Mouse (Mus musculus): ENCODE results near the gene 4833423E24Rik. TPM values are rescaled to one million over a fixed set of nuclear protein-coding genes. Genes with fewer than 3 reads are reported as not detected.

The 4833423E24Rik gene
- total RNA-seq (2021): 0.38 and 0.39 TPM in 2 replicates
- long read RNA-seq: 0 reads

DNA sequence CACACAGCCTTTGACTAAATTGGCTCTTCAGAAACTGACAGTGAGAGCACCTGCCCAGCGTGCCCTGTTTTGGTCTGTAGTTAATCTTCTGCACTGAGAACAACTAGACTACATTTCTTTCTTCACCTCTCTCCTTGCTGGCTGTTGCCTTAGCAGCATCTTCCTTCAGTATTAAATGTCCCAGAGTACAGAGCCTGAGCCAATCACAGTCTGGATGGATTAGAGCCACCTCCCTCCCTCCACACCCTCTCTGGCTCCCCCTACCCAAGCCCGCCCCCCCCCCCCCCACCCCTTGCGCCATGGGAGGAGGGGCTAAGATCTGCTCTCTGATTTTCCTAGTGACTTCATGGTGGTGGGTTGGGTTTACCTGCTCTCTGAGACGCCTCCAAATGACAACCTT is at the start of gene 4833423E24Rik:
4833423E24Rik (minus strand) TSS at position 146 of the 400 bp plus-strand sequence.
- no peak for DNase-seq

DNA sequence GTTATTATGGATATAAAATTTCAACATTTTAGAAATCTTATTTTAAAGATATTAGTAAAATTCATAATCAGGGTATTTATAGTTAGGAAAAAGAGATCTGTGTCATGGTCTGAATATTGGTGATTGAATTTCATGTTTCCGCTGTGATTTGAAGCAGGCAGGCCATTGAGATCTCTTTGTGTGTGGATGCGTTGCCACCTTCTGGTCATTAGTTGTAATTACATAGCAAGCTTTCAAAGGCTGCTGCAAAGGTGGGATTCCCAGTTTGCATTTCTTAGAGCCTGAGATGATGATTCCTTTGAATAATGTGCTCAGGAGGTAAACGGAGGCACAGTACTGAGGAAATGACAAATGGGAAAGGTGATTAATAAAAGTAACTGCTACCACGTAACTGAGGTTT is 42.4 kb upstream of the 4833423E24Rik start:
- no peak for DNase-seq

DNA sequence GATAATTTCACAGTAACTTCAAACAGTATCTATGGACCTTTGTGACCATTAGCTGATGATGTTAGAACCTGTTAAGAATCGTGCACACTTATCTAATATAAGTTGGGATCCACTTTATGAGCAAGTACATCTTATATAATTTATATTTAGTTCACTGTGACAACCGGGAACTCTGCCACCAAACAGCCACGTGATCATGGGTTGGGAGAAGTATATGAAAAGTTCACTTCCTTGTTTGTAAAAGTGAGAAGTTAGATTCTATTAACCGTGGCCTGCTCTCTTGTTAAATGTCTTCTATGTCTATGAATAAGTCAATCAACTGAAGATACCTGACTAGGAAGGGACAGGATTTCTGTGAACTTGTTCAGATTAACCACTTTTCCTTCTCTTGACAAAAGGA is 41.4 kb upstream of the 4833423E24Rik start:
- no peak for DNase-seq

DNA sequence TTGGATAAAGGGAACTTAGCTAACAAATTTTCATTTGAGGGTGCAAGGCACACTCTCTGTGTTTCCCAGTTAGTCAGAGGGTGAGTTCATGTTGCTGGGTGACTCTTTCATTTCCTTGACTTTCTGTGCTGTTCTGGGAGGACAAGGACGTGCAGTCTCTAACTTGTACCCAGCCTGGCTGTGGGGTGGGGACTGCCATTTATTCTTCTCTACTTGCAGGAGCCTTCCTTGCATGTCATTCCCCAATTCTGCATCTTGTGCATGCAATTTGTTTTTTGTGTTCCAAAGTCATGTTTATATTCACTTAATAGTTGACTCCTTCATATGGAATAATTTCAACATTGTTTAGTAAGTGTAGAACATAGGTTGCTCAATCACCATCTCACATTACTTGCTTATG is 36.0 kb upstream of the 4833423E24Rik start:
- no peak for DNase-seq

DNA sequence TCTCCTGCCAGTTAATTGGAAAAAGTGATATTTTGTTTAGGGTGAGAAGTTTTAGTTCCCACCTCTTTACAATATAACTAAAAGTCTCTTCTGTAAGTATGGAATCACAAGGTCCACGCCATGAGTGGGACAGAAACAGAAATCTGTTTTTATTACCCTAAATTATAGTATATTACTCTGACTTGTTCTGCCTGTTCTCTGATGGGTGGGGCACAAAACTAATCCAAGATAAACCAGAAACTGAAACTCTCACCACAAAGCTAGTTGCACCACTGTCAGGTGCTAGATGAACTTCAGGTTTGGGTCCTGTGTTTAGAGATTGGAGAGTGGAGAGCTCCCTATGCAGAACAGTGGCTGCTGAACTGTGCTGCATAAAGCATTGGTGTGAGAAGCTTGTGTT is 15.1 kb upstream of the 4833423E24Rik start:
- no peak for DNase-seq

DNA sequence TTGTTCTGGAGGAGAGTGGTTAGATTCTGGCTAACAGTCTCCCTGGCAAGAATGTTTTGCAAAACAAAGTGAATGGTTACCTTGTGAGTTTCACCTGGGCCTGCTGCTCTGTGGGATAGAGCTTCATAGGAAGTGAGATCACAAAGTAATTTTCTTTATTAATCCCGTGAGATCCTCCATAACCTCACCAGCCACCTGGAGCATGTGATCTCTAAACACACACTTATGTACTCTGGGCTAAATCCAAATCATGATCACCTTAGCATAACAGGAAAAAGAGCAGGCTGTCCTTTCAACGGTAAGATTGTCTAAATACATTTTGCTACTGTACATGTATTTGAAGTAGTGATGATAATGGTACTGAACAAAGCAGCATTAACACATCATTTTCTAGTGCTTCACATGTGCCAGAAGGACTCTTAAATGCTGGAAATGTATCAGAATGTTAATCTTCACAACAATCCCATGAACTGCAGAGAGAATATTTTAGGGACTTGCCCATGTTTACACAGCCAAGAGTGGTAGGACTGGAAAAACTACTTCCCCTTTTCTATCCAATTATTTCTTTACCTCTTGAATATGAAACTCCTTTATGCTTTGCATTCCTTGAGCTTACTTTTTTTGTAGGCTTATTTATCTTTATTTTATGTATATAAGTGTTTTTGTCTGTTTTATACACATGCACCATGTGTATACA is 13.4 kb upstream of the 4833423E24Rik start:
- no peak for DNase-seq

DNA sequence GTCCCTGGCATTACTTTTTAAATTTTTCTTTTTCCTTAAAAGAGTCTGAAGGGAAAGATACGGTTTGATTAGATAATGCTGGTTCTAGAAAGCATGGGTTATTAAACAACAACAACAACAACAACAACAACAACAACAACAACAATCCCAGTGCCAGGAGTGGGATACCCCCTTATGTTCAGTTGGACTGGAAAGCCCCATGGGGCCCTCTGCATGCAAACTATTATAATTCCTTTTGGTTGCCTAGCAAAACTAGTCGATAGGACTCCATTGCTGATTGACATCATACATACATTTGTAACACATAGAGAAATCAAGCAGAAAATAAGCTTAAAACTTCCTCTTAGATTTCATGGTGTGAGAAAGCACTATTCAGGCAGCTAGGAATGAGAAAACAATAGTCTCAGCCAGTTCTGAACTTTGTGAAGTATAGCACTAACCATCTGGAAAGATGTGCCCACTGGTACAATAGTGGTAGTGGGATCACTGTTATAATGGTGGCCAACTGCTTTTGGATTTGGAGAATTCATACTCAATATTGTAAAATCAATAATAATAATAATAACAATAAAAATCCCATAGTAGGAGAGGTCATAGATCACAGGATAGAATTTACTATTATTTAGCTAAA is 4.2 kb upstream of the 4833423E24Rik start:
- no peak for DNase-seq

DNA sequence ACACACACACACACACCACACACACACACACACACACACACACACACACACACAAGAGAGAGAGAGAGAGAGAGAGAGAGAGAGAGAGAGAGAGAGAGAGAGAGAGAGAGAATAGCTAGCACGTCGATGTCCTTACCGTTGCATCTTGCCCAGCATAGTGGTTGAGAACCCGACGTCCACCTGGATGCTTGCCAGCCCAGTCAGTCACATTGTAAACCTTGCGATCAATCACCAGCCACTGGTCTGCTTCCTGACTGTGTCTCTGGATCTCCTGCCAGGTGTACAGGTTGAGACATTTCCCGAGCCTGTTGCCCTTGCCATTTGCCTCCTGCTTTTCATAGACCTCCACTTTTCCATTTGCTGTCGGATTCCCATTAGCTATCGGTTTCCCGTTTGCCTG is 532 bp downstream of the 4833423E24Rik start:
- peak; percentile 1 for DNase-seq

DNA sequence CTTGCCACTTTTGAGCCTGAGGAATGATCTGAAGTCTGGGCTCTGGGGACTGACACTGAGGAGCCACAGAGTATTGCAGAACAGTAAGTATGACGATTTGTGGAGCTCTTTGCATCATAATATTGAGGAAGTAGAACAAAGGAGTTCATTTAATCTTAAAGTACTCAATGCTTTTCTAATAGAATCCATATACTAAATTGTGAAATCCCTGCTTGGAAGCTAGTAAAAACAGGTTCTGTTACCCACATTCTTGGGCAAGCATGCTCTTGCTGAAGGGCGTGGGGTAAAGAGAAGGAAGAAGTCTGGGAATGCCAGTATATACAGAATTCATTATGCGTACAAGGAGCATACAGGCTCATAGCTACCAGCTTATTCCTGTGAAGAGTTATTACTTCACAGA is 8.4 kb downstream of the 4833423E24Rik start:
- DNase-seq: no peak

DNA sequence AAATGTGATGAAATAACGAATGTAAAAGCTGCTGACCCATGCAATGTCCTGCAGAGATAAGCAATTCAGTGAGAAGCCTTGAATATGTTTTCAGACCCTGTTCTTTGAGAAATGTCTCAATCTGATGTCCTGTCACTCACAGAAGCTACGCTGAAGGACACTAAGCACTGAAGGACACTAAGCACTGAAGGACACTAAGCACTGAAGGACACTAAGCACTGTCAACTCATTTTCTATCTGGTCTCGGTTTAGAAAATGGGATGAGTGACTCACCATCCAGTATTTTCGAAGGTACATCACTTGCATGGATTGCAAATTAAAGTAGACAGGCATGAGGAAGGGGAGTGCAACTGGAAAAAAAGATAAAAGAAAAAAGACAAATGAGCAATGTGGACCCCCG is 28.4 kb downstream of the 4833423E24Rik start:
- DNase-seq: no peak

DNA sequence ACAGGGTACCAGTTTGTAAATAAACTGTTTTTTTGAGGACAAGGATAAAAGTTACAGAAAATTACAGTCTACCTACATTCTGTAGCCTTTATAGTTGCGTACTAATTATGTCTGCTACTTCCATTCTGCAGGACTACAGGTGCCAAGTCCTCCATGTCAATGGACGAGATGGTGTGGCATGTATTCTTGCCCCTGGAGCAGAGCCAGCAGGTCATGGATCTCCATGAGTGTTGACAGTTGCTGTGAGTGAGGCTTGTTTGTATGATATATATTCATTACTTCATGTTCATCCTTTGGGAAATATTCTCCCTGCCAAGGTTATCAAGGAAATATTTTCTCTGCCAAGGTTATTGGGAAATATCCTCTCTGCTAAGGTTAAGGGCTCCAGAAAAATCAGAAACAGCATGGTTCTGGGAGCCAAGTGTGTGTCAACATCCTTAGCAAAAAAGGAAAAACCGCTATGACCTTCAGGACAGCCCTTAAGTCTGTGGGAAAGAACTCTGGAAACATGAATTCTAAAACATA is 52.0 kb downstream of the 4833423E24Rik start:
- DNase-seq: peak; percentile 67

DNA sequence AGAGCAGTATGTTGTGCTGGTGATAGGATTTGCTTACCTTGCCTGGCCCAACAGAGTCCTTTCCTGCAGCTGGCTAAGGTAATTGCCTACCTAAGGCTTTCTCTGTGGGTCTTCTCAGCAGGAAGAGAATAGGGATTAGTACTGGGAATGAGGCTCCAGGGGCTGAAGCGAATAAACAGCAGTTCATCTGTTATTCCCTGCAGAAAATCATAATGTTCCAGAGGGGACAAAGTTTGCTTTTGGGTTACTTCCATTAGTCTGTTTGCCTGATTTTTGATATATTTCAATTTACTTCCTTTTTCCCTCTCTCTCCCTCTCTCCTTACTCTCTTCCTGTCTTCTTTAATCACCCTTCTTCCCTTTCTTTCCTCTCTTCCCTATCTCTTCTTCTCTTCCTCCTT is 75.3 kb downstream of the 4833423E24Rik start, which contains the start of gene Olfr995:
Olfr995 (minus strand) TSS at position 101 of the 400 bp plus-strand sequence.
- no peak for DNase-seq

DNA sequence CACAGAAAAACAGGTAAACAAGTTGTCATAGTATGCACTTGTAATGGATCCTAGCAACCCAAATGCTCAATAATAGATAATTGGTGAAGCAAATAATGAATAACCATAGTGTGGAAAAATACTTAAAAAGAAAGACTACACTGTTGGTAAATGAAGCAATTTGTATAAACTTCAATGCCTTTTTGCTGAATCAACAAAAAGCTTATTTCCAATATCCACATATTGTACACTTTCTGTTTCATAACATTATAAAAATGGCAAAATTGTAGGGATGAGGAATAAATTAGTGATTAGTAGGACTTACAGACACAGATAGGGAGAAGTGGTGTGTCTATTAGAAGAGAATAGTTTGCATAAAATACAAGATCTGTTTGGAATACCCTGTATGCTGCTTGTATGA is 76.3 kb downstream of the 4833423E24Rik start:
- DNase-seq: no peak

DNA sequence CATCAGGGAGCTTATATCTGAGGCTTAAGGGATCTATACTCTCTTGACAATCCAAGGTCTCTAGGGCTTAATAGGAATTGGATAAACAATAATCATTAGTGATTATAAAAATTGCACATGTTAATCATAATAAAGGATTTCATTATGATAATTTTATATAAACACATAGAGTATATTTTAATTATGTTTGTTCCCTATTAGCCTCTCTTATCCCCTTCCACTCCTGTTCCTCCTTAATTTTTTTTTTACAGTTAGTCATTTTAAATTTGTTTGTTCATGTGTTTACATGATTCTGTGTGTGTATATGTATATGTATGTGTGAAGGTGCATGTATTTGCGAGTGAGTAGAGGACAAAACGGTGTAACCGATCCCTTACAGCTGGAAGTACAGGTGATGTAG is 82.5 kb downstream of the 4833423E24Rik start, which contains the start of gene Olfr994:
Olfr994 (minus strand) TSS at position 101 of the 400 bp plus-strand sequence.
- DNase-seq: no peak

Other genes starting within 250 kb of the 4833423E24Rik start
- gene Olfr987, start 179.7 kb downstream of the 4833423E24Rik start, total RNA-seq (2021): not detected in 2 replicates
- not detected in 2 replicates for gene Olfr988, start 155.8 kb downstream of the 4833423E24Rik start, total RNA-seq (2021)
- not detected in 2 replicates for gene Olfr992, start 109.6 kb downstream of the 4833423E24Rik start, total RNA-seq (2021)
- gene Olfr993, start 104.1 kb downstream of the 4833423E24Rik start, total RNA-seq (2021): not detected in 2 replicates
- gene Olfr994, start 82.6 kb downstream of the 4833423E24Rik start, total RNA-seq (2021): not detected in 2 replicates
- not detected in 2 replicates for gene Olfr995, start 75.4 kb downstream of the 4833423E24Rik start, total RNA-seq (2021)
- not detected in 2 replicates for gene Olfr996, start 60.2 kb upstream of the 4833423E24Rik start, total RNA-seq (2021)
- not detected in 2 replicates for gene Olfr998, start 69.9 kb upstream of the 4833423E24Rik start, total RNA-seq (2021)
- gene Olfr1000, start 92.9 kb upstream of the 4833423E24Rik start, total RNA-seq (2021): not detected in 2 replicates
- gene Olfr1002, start 131.7 kb upstream of the 4833423E24Rik start, total RNA-seq (2021): not detected in 2 replicates
- gene Olfr154, start 145.4 kb upstream of the 4833423E24Rik start, total RNA-seq (2021): not detected in 2 replicates
- not detected in 2 replicates for gene Olfr1006, start 159.7 kb upstream of the 4833423E24Rik start, total RNA-seq (2021)
- not detected in 2 replicates for gene Olfr1008, start 170.4 kb upstream of the 4833423E24Rik start, total RNA-seq (2021)
- 0.30 TPM in 1 of 2 replicates, not detected in the other for gene Olfr1009, start 196.4 kb upstream of the 4833423E24Rik start, total RNA-seq (2021)
- not detected in 2 replicates for gene Olfr1012, start 243.7 kb upstream of the 4833423E24Rik start, total RNA-seq (2021)
- 0.06 TPM in 1 of 2 replicates, not detected in the other for gene Olfr1013, start 248.1 kb upstream of the 4833423E24Rik start, total RNA-seq (2021)